Mouse (Mus musculus) hindbrain, postnatal 0 days (tissue): ENCODE results near the gene Klf11. TPM values are rescaled to one million over a fixed set of nuclear protein-coding genes. Genes with fewer than 3 reads are reported as not detected.
A peak's percentile ranks its signal among the peaks of the same experiment; 100 is the strongest.

Experiments
- ATAC-seq: fragments of 200-750 bp; cut with Nextera tagmentation; 2 replicates; pipeline ENCODE4 v1.8.0; 2017; ENCODE audit warnings: mild to moderate bottlenecking, moderate TSS enrichment, moderate library complexity
- DNase-seq: peaks from one replicate; pipeline ENCODE4 v3.0.0-alpha.2; 2015; ENCODE audit warnings: low spot score
- H3K27ac ChIP-seq: fragments of 300-500 bp; sonication (generic); 2 replicates; pipeline ENCODE4 v1.5.1; 2014; ENCODE audit warnings: mild to moderate bottlenecking
- H3K27me3 ChIP-seq: fragments of 300-500 bp; sonication (generic); 2 replicates; pipeline ENCODE4 v1.6.1; 2014; ENCODE audit warnings: low read length, mixed read lengths; ENCODE audit not compliant: insufficient read depth
- H3K36me3 ChIP-seq: fragments of 300-500 bp; sonication (generic); 2 replicates; pipeline ENCODE4 v1.6.1; 2014; ENCODE audit warnings: low read length, mixed read lengths; ENCODE audit not compliant: insufficient read depth
- H3K4me1 ChIP-seq: fragments of 300-500 bp; sonication (generic); 2 replicates; pipeline ENCODE4 v1.6.1; 2014; ENCODE audit warnings: antibody characterized with exemption, low read length, mixed read lengths; ENCODE audit not compliant: insufficient read depth
- H3K4me2 ChIP-seq: fragments of 300-500 bp; sonication (generic); 2 replicates; pipeline ENCODE4 v1.6.1; 2014; ENCODE audit warnings: low read depth, mild to moderate bottlenecking, low read length, moderate library complexity, mixed read lengths
- H3K4me3 ChIP-seq: fragments of 300-500 bp; sonication (generic); 2 replicates; pipeline ENCODE4 v1.5.1; 2014; ENCODE audit warnings: low read length
- H3K9ac ChIP-seq: fragments of 300-500 bp; sonication (generic); replicated peaks from 2 replicates; pipeline ENCODE4 v1.6.1; 2014; ENCODE audit warnings: mild to moderate bottlenecking, low read length, moderate library complexity, mixed read lengths
- H3K9me3 ChIP-seq: fragments of 300-500 bp; sonication (generic); 2 replicates; pipeline ENCODE4 v1.6.1; 2016; ENCODE audit warnings: low read length, mixed read lengths
- CTCF ChIP-seq: IDR thresholded peaks from 2 replicates; pipeline ENCODE4 v1.5.1; 2016; ENCODE audit warnings: antibody characterized with exemption, control low read depth, low read depth
- WGBS: fragments of 180-500 bp; shearing (Covaris S2); extraction: QIAGEN DNeasy Blood & Tissue Kit; methylation state at CpG from one replicate; pipeline ENCODE4 v1.1.7; 2014; 5-methylcytosine and 5-hydroxymethylcytosine counted together
- polyA plus RNA-seq: library from polyadenylated mRNA; unstranded; fragments of >200 nt; fragmentation: Nextera tagmentation; extraction: Ambion mirVana; gene quantifications from 2 replicates; pipeline ENCODE4 v1.2.1, GENCODE M21; 2015
- total RNA-seq: library from RNA; depleted of rRNA; stranded (reverse); fragments of >200 nt; gene quantifications from 2 replicates; pipeline ENCODE4 v1.2.3, GENCODE M21; 2014

Gene Klf11
- total and polyA plus RNA-seq, 2 experiments from 2014 or later = 20.4 to 28.3 TPM

- no peaks in the 10 kb centered on the region for H3K9me3 ChIP-seq
- WGBS = 89% methylated on average over 5 of the region's 5 CpGs
- DNase-seq = no peak
These were observed 11.1 kb downstream of the Klf11 start for GRCm38 (mm10) chr12:24662131-24662530.

GRCm38 (mm10) chr12:24680096-24680491 is 29.0 kb downstream of the Klf11 start:
- H3K27me3 ChIP-seq = no peaks in the 10 kb centered on the region
- H3K4me1 ChIP-seq = peaks cover 15% of the 10 kb centered on the region; the same call in 1 of the 2 replicates
- DNase-seq = no peak
- H3K4me2 ChIP-seq = peak overlapping the region; percentile 94
- peak overlapping the region; percentile 67 for H3K4me3 ChIP-seq
- H3K9ac ChIP-seq = peak overlapping the region; percentile 83; the same call in 1 of the 2 replicates
- WGBS = 16% methylated on average over 9 of the region's 9 CpGs
- no peak for TF ChIP-seq CTCF
- no peaks in the 10 kb centered on the region for H3K36me3 ChIP-seq
- H3K9me3 ChIP-seq = no peaks in the 10 kb centered on the region
- no peak overlapping the region for H3K27ac ChIP-seq
- ATAC-seq = no peak

More at GRCm38 (mm10) chr12:24662131-24662530, 11.1 kb downstream of the Klf11 start:
- Histone ChIP-seq H3K9ac (no peak overlapping the region), H3K36me3 (peaks cover 9% of the 10 kb centered on the region; the same call in 1 of the 2 replicates), H3K4me2 (no peak overlapping the region), H3K4me1 (no peaks in the 10 kb centered on the region), H3K4me3 (no peak overlapping the region), H3K27me3 (no peaks in the 10 kb centered on the region), H3K27ac (no peak overlapping the region)
- ATAC-seq = no peak
- TF ChIP-seq CTCF = no peak

GRCm38 (mm10) chr12:24680492-24681285 is 29.6 kb downstream of the Klf11 start:
- Histone ChIP-seq H3K36me3 (no peaks in the 10 kb centered on the region), H3K9ac (peak overlapping the region; percentile 83), H3K27me3 (no peaks in the 10 kb centered on the region), H3K4me2 (peak overlapping the region; percentile 94), H3K9me3 (no peaks in the 10 kb centered on the region), H3K27ac (no peak overlapping the region), H3K4me3 (peak overlapping the region; percentile 67), H3K4me1 (peaks cover 15% of the 10 kb centered on the region; the same call in 1 of the 2 replicates)
- WGBS = 2% methylated on average over 43 of the region's 61 CpGs
- ATAC-seq = peak; percentile 77
- DNase-seq = peak; percentile 28
- TF ChIP-seq CTCF = peak; percentile 14; the same call in 1 of the 2 replicates

GRCm38 (mm10) chr12:24681286-24682023 is 30.4 kb downstream of the Klf11 start, which contains the start of gene Cys1:
Gene Cys1 (minus strand): TSS chr12:24681813.
- Histone ChIP-seq H3K9me3 (no peaks in the 10 kb centered on the region), H3K27me3 (no peaks in the 10 kb centered on the region), H3K4me3 (peak within 1 kb of the TSS; percentile 67), H3K9ac (peak within 1 kb of the TSS; percentile 83), H3K27ac (no peak within 1 kb of the TSS), H3K4me2 (peak within 1 kb of the TSS; percentile 94), H3K4me1 (peaks cover 15% of the 10 kb centered on the region; the same call in 1 of the 2 replicates), H3K36me3 (no peaks in the 10 kb centered on the region)
- no peak for DNase-seq
- no peak for TF ChIP-seq CTCF
- ATAC-seq = no peak; the same call in 1 of the 2 replicates
- 3% methylated on average over 20 of the region's 20 CpGs for WGBS

GRCm38 (mm10) chr12:24682563-24682962 is 31.5 kb downstream of the Klf11 start:
- 50% methylated on average over 8 of the region's 8 CpGs for WGBS
- H3K4me1 ChIP-seq = peaks cover 15% of the 10 kb centered on the region; the same call in 1 of the 2 replicates
- no peak overlapping the region for H3K4me3 ChIP-seq
- no peaks in the 10 kb centered on the region for H3K9me3 ChIP-seq
- no peak overlapping the region for H3K4me2 ChIP-seq
- no peak overlapping the region for H3K27ac ChIP-seq
- H3K36me3 ChIP-seq = no peaks in the 10 kb centered on the region
- TF ChIP-seq CTCF = no peak
- no peaks in the 10 kb centered on the region for H3K27me3 ChIP-seq
- no peak overlapping the region for H3K9ac ChIP-seq
- ATAC-seq (no peak), DNase-seq (no peak)

GRCm38 (mm10) chr12:24683461-24683860 is 32.4 kb downstream of the Klf11 start:
- H3K9ac ChIP-seq = no peak overlapping the region
- DNase-seq (no peak), ATAC-seq (no peak)
- no peak overlapping the region for H3K4me2 ChIP-seq
- 72% methylated on average over 7 of the region's 7 CpGs for WGBS
- H3K9me3 ChIP-seq = no peaks in the 10 kb centered on the region
- H3K27ac ChIP-seq = no peak overlapping the region
- peaks cover 15% of the 10 kb centered on the region; the same call in 1 of the 2 replicates for H3K4me1 ChIP-seq
- no peaks in the 10 kb centered on the region for H3K27me3 ChIP-seq
- no peak overlapping the region for H3K4me3 ChIP-seq
- no peak for TF ChIP-seq CTCF
- no peaks in the 10 kb centered on the region for H3K36me3 ChIP-seq
